Mouse (Mus musculus) right cerebral cortex, postnatal 10 days (tissue): ENCODE results near the gene Gm20388.
A peak's percentile ranks its signal among the peaks of the same experiment; 100 is the strongest.

Experiments used
- DNase-seq, 2 experiments: peaks; one replicate each; pipeline ENCODE4 v3.0.0; 2021; ENCODE audit warnings: low spot score in 2 of 2

The Gm20388 gene

GRCm38 (mm10) chr8:122851692-122852545 is 2941.3 kb downstream of the Gm20388 start:
- DNase-seq, result no peak

GRCm38 (mm10) chr8:122852546-122852905 is 2941.9 kb downstream of the Gm20388 start:
- DNase-seq, result no peak

GRCm38 (mm10) chr8:122853340-122853771 is 2942.7 kb downstream of the Gm20388 start:
- peak; percentile 58 to 68 for DNase-seq

GRCm38 (mm10) chr8:122854388-122854787 is 2943.7 kb downstream of the Gm20388 start:
- no peak for DNase-seq

- no peak for DNase-seq
Measured at GRCm38 (mm10) chr8:122855123-122855522, 2944.5 kb downstream of the Gm20388 start.

GRCm38 (mm10) chr8:122856288-122856687 is 2945.6 kb downstream of the Gm20388 start:
- DNase-seq, result no peak

- no peak for DNase-seq
Measured at GRCm38 (mm10) chr8:122859843-122860242, 2949.2 kb downstream of the Gm20388 start.

GRCm38 (mm10) chr8:122864719-122865129 is 2954.1 kb downstream of the Gm20388 start:
- no peak for DNase-seq

- DNase-seq, result peak in 1 of 2 experiments; percentile 51
Measured at GRCm38 (mm10) chr8:122865441-122865840, 2954.8 kb downstream of the Gm20388 start.

- no peak for DNase-seq
Measured at GRCm38 (mm10) chr8:122866231-122866630, 2955.6 kb downstream of the Gm20388 start.

- DNase-seq, result no peak
Measured at GRCm38 (mm10) chr8:122867982-122868381, 2957.3 kb downstream of the Gm20388 start.

- no peak for DNase-seq
Measured at GRCm38 (mm10) chr8:122870377-122870863, 2959.8 kb downstream of the Gm20388 start.

GRCm38 (mm10) chr8:122871663-122872062 is 2961.0 kb downstream of the Gm20388 start:
- no peak for DNase-seq

- no peak for DNase-seq
Measured at GRCm38 (mm10) chr8:122873171-122873570, 2962.5 kb downstream of the Gm20388 start.

- DNase-seq, result no peak
Measured at GRCm38 (mm10) chr8:122875186-122875585, 2964.5 kb downstream of the Gm20388 start.

GRCm38 (mm10) chr8:122878231-122878630 is 2967.6 kb downstream of the Gm20388 start:
- no peak for DNase-seq

- DNase-seq, result no peak
Measured at GRCm38 (mm10) chr8:122880302-122880701, 2969.7 kb downstream of the Gm20388 start.

GRCm38 (mm10) chr8:122883671-122884070 is 2973.0 kb downstream of the Gm20388 start:
- DNase-seq, result no peak

- DNase-seq, result no peak
Measured at GRCm38 (mm10) chr8:122891440-122891839, 2980.8 kb downstream of the Gm20388 start.

- DNase-seq, result no peak
Measured at GRCm38 (mm10) chr8:122893451-122893850, 2982.8 kb downstream of the Gm20388 start.

GRCm38 (mm10) chr8:122896317-122896716 is 2985.7 kb downstream of the Gm20388 start:
- DNase-seq, result no peak

- no peak for DNase-seq
Measured at GRCm38 (mm10) chr8:122897200-122897599, 2986.6 kb downstream of the Gm20388 start.

GRCm38 (mm10) chr8:122898018-122898417 is 2987.4 kb downstream of the Gm20388 start:
- DNase-seq, result no peak
